Mouse (Mus musculus): ENCODE measurements around the gene Atp5mpl.

GRCm38 (mm10) chr12:111923117-111923516, 43.7 kb downstream of the Atp5mpl start:
- no peak for TF ChIP-seq CTCF (IDR thresholded peaks at IDR 0.05; ENCODE audit: low read depth)
- peak; percentile 67 for TF ChIP-seq EP300 (IDR thresholded peaks at IDR 0.05; ENCODE audit: low read depth)
